Mouse (Mus musculus): ENCODE results near the gene Cyp4a32.
"Not testable (repeated sequence)": the region's sequence is repeated elsewhere in the genome, so short reads cannot be mapped to it uniquely, and the experiment has no call there.

Gene Cyp4a32

GRCm38 (mm10) chr4:115656535-115656922 lies 55.8 kb downstream of the Cyp4a32 start:
- in situ Hi-C loops (cut with MboI, MseI), result not testable (repeated sequence)

GRCm38 (mm10) chr4:115657104-115657866 lies 56.5 kb downstream of the Cyp4a32 start:
- in situ Hi-C loops (cut with MboI, MseI), result no loop called here

GRCm38 (mm10) chr4:115657867-115658249 lies 57.1 kb downstream of the Cyp4a32 start:
- in situ Hi-C loops (cut with MboI, MseI), result no loop called here

- in situ Hi-C loops (cut with MboI, MseI), result no loop called here
Measured at GRCm38 (mm10) chr4:115659190-115659589, 58.4 kb downstream of the Cyp4a32 start.

Data from regulatory T cell (primary cell).